Mouse (Mus musculus): ENCODE data around the gene Rbmxl1.
"Not testable (repeated sequence)": the region's sequence is repeated elsewhere in the genome, so short reads cannot be mapped to it uniquely, and the experiment has no call there.

The Rbmxl1 gene

GRCm38 (mm10) chr8:78508719-78509272 is at the start of gene Rbmxl1:
Gene Rbmxl1, minus strand, starts transcription at chr8:78508898.
- peak; percentile 95 for DNase-seq (ENCODE audit: low read depth, low spot score)

DNA sequence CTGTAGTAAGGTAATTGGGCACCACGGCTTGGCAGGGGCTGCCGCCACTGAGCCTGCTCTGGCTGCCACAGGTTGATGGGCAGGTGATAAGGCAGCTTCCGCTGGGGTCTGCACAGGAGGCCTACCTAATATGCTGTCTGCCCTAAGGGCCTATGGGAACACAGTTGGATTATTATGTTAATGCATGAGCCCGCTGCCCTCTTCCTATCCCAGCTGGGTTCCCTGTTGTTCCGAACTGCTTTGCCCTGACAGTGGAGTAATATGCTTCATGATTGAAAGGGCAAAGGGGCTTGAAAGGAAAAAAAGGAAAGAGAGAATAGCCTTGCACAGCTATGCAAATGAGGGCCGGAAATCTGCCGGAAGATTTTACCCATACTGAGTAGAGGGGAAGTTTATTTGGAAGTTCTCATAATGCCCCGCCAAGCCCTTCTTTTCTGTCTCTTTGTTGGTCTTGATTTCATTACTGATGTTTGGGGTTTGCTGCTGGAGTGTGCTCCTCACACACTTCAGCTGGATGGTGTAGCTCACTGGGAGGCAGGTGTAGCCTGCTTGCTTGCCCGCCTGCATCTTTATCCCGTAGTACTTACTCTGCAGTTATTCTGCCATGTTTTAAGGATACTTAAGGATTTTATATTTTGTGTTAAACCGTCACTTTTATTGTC is 48.2 kb upstream of the Rbmxl1 start:
- DNase-seq (ENCODE audit: low read depth, low spot score) = peak; percentile 52

GRCm38 (mm10) chr8:78555817-78556216 is 47.1 kb upstream of the Rbmxl1 start:
- DNase-seq (ENCODE audit: low read depth, low spot score) = no peak

DNA sequence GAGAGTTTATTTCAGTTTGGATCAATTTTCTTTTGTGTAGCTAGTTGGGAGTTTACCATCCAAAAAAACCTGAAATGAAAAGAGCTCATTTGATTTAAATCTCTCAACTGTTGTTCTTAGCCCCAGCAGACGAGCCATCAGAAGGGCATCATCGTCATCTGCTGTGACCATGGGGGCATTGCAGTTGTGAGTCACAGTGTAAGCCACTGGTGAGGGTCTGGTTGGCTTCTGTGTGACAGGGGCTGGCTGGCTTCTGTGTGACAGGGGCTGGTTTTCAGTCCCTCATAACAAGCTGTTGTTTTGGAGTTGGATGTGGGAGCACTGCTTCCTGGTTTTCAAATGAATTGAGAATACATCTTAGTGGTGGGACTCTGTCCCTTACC is 42.0 kb upstream of the Rbmxl1 start:
- DNase-seq (ENCODE audit: low read depth, low spot score) = no peak

DNA sequence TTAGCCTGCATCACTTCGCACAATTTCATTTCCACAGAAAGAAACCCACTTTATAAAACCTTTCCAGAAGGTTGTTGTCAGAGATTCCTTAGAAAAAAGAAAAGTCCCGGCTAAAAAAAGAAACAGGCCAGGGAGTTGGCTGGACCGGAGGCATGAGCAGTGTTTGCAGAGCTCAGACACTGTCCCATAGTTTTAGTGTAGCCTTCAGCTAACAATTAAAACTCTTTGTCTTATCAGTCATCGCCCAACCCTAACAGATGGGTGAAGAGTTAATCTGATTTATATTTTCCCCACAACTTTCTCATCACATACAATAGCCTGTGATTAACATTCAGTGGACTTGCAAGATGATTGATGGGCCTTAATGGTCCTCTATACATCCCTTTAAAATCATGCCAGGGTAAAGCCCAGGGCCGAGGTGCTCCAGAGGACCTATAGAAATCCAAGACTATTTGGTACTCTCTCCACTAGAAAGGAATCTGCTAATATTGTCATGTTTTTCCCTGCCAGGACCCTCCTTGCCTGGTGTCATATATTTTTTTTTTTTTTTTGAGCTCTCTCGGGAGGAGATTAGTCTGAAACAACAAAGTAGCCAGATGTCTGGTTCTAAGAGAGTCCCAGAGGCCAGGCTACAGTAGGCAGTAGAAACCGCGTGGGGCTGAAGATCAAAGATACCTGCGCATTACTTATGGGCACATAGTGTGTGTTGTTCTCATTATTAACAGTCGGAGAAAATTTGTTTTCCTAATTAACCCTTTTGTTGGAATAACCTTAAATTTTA is 41.5 kb upstream of the Rbmxl1 start:
- peak; percentile 40 for DNase-seq (ENCODE audit: low read depth, low spot score)

- not testable (repeated sequence) for DNase-seq (ENCODE audit: low read depth, low spot score)
Measured at GRCm38 (mm10) chr8:78545153-78545817, 36.6 kb upstream of the Rbmxl1 start.

DNA sequence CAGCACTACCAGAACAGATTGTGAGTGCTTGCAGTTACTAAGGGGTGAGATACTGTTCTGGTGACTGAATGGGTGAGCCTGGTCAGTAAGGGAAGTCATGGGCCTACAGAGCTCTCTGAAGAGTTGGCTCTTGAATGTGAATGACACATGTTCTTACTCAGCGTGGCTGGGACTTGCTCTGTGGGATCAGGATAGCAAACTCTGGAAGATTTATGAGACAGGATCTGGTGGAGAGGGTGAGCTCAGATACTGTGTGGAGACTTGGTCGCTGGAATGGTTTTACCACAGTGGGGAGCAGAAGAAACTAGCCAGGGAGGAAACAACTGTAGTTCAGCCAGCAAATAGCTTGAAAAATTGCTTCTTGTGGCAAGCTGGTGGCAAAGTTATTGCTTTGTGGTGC is 35.8 kb upstream of the Rbmxl1 start:
- DNase-seq (ENCODE audit: low read depth, low spot score) = no peak

- peak; percentile 16 for DNase-seq (ENCODE audit: low read depth, low spot score)
Measured at GRCm38 (mm10) chr8:78543621-78544020, 34.9 kb upstream of the Rbmxl1 start.

DNA sequence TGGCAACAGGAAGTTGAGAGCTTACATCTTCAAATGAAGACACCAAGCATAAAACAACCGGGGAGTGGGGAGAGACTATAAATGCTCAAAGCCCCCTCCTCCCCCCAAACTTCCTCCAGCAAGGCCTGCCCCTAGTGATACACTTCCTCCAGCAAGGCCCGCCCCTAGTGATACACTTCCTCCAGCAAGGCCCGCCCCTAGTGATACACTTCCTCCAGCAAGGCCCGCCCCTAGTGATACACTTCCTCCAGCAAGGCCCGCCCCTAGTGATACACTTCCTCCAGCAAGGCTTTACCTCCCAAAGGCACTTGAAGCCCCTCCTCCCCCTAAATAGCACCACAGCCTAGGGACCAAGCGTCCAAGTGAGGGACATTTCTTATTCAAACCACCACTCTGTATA is 34.0 kb upstream of the Rbmxl1 start:
- DNase-seq (ENCODE audit: low read depth, low spot score) = not testable (repeated sequence)

- no peak for DNase-seq (ENCODE audit: low read depth, low spot score)
Measured at GRCm38 (mm10) chr8:78537795-78538194, 29.1 kb upstream of the Rbmxl1 start.

DNA sequence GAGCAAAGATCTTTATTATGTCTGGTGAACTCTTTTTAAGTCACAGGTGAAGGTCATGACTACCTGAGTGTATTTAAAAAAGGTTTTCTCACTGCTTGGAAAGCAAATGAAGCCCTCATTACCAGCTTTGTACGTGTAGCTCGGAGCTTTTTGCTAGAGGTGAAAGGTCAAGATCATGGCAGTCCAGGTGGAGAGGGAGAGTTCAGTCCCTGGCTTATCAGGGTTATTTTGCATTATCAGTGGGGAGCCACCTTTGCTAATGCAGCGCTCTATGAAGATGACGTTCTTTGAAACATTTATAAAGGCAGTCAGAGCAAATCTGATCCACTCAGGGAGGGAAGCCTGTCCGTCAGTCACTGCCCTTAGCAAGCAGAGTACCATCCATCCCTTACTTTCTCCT is 28.0 kb upstream of the Rbmxl1 start:
- DNase-seq (ENCODE audit: low read depth, low spot score) = no peak

- DNase-seq (ENCODE audit: low read depth, low spot score) = no peak
Measured at GRCm38 (mm10) chr8:78533981-78534380, 25.3 kb upstream of the Rbmxl1 start.

GRCm38 (mm10) chr8:78515132-78515531 is 6.4 kb upstream of the Rbmxl1 start:
- no peak for DNase-seq (ENCODE audit: low read depth, low spot score)

- DNase-seq (ENCODE audit: low read depth, low spot score) = no peak
Measured at GRCm38 (mm10) chr8:78514706-78515105, 6.0 kb upstream of the Rbmxl1 start.

GRCm38 (mm10) chr8:78513106-78513505 is 4.4 kb upstream of the Rbmxl1 start:
- DNase-seq (ENCODE audit: low read depth, low spot score) = no peak

DNA sequence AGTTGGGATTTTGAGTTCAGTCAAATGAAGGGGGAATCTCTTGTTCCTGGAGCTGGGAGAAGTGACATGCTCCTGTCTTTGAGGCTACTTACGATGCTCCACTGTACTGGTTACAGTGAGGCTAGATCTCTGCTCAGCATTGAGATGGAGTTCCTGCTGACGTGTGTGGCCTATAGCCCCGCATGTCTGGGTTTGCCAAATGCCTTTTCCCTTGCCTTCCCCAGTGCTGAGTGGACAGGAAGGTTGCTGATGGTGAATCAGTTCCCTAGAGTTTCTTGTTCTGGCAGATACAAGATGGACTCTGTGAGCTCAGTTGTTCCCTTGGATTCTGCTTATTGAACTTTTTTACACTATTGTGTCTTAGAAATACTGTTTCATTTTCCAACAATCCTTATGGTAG is 2.2 kb upstream of the Rbmxl1 start:
- no peak for DNase-seq (ENCODE audit: low read depth, low spot score)

- DNase-seq (ENCODE audit: low read depth, low spot score) = peak; percentile 21
Measured at GRCm38 (mm10) chr8:78510094-78510493, 1.4 kb upstream of the Rbmxl1 start.

DNA sequence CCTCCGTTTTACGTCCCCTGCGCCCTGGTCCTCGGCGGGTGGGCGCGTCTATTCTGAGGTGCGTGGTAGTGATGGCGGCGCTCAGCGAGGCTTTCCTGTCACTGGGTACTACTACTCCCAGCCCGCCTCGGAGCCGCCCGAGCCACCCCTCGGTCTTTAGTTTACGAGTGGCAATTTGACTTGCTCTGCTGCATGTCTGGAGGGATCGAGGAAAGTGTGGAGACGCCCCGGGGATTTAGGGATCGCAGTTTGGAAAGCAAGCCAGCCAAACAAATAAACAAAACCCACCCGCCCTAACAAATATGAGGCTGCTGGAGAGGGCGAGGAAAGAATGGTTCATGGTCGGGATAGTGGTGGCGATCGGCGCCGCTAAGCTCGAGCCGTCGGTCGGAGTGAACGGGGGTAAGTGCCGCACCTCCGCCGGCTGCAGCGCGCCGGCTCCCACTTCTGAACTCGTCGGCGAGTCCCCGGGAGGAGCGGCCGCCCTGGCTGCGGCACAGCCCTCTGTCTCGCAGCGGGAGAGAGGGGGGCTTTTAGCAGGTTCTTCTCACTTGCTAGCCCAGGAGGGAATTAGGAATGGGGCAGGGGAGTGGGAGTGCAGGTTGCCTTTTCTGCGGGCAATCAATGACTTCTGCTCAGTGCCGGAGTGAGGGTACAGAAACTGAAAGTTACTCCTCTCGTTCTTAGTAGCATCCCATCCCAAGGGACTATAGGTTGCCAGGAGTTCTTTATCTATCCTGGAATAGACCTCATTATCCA is 754 bp upstream of the Rbmxl1 start, which contains the start of gene Slc10a7:
Gene Slc10a7 (plus strand): TSS at position 74 of the 759 bp plus-strand sequence.
- peak; percentile 92 for DNase-seq (ENCODE audit: low read depth, low spot score)

DNA sequence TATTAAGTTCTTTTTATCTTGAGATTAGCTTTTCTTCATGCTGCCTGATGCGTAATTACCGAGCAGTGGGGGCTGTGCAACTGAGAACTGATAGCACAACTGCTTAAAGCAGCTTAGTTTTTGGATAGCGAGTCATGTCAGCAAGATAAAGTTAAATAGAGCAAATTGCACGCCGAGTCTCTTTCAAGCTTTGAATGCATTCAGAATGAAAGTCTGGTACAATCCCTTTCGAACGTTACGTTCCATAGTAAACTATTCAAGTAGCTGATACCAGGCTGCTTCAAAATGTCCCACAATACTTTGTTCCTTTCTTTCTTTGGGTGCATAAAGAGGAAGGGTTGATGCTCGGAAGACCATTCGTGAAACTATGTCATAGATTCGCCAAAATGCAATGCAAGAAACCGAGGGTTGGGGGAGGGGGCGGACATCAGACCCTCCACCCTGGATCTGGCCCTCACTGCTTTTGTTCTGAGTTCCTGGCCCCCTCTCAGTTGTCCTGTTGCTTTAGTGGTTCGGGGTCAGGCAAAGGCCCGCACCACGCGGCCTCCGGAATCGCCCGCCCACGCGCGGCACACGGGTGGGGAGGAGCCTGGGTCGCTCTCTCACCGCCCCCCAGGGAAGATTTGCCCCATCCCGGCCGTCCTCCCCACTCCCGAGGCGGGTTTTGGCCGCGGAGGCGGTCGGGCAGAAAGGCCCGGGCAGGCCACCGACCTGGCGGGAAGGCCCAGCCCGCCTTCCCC is 549 bp downstream of the Rbmxl1 start:
- DNase-seq (ENCODE audit: low read depth, low spot score) = peak; percentile 69

DNA sequence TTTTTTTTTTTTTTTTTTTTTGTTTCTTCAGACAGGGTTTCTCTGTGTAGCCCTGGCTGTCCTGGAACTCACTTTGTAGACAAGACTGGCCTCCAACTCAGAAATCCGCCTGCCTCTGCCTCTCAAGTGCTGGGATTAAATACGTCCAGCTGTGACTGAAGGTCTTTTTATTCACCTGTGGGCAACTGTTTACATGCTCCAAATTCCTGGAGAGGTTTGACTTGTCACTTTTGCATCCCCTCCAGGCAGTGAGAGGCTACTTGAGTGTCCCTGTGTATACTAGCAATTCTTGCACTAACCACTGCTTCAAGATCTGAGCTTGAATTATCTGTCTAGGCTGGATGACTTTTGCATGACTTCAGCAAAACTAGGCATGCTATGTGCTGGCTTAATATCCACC is 6.0 kb downstream of the Rbmxl1 start:
- no peak for DNase-seq (ENCODE audit: low read depth, low spot score)

- DNase-seq (ENCODE audit: low read depth, low spot score) = not testable (repeated sequence)
Measured at GRCm38 (mm10) chr8:78496273-78496672, 12.4 kb downstream of the Rbmxl1 start.

Data from mesoderm, embryonic 11.5 days (tissue).